Mouse (Mus musculus) spleen, adult 2 months (tissue): ENCODE data around the gene Dclk1.

Experiments
- CTCF ChIP-seq: fragments of 200-500 bp; IDR thresholded peaks from 2 replicates; pipeline ENCODE4 v1.5.1; 2011; ENCODE audit warnings: mild to moderate bottlenecking, inconsistent platforms; ENCODE audit not compliant: insufficient read depth, insufficient read length, insufficient replicate concordance; ENCODE audit errors: extremely low read depth
- POLR2A ChIP-seq: fragments of 200-500 bp; IDR thresholded peaks from 2 replicates; pipeline ENCODE4 v1.6.1; 2011; ENCODE audit warnings: low read depth, low read length, inconsistent platforms

DNA sequence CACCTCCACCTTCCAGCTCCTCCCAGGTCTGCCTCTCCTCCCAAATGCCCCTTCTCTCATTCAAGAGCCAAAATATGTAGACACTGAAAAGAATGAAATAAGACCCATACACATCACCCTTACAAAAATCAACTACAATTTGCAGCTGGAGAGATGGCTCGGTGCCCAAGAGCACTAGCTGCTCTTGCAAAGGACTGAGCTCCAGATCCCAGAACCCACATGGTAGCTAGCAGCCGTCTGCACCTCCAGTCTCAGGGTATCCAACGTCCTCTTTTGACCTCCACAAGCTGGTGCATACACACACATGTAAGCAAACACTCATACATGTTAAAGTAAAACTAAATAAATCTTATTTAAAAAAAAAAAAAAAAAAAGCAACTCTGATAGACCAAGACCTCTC is 150.4 kb downstream of the Dclk1 start:
- TF ChIP-seq POLR2A (no peak), CTCF (no peak)
